Mouse (Mus musculus): ENCODE data around the gene Timm17a.

Timm17a gene

GRCm38 (mm10) chr1:135280646-135281045 is 32.9 kb downstream of the Timm17a start:
- WGBS = 25% methylated on average over 9 of the region's 9 CpGs

- WGBS = 78% methylated on average over 9 of the region's 9 CpGs
Observed at GRCm38 (mm10) chr1:135271371-135271770, 42.2 kb downstream of the Timm17a start.

GRCm38 (mm10) chr1:135267663-135268446 is 45.7 kb downstream of the Timm17a start:
- WGBS = 83% methylated on average over 10 of the region's 10 CpGs

DNA sequence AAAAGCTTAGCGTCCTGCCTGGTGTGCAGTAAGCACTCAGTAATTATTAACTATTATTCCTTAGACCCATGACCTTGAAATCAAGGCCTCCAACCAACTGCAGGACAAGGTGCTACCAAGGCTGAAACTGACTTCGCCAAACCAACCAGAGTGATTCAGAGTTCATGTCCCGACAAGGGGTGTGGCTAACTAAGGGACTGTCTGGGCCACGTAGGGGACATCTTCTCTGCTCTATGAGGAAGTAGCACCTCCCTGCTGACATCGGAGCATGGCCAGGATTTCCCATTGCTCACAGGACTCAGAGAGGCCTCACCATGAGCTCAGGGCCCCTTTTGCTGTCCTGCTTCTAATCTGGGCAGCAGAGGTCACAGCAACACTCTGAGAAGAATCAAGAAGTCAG is 47.7 kb downstream of the Timm17a start:
- 91% methylated on average over 5 of the region's 5 CpGs for WGBS

DNA sequence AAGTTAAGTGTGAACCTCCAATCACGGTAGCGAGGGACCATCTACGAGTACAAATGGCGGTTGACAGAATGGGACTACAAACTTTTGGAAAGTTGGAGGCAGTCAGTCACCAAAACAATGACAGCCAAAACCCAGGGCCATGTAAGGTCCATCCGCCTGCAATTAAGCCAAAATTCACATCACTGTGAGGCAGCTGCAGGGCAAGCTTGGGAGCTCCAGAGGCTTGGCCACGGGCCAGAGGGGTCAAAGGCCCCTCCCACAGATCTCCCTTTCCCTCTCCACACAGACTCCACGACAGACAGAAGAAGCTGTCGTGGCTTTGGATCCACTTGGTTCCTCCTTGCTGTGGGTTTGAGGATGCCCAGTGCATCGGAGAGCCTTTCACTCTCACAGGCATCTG is 50.3 kb downstream of the Timm17a start:
- 80% methylated on average over 9 of the region's 9 CpGs for WGBS

DNA sequence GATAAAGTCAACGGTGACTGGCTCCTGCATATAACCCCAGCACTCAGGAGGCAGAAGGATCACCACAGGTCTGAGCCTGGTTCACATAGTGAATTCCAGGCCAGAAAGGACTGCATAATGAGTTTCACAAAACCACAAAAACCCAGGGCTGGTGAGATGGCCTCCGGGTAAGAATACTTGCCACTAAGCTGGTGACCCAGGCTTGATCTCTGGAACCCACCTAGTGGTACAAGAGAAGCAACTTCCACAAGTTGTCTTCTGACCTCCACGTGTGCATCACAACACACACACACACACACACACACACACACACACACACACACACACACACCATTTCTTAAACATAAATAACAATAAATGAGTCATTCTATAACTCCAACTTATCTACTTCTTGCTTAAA is 51.2 kb downstream of the Timm17a start:
- 93% methylated on average over 3 of the region's 3 CpGs for WGBS

GRCm38 (mm10) chr1:135260931-135261330 is 52.6 kb downstream of the Timm17a start:
- WGBS = 88% methylated on average over 6 of the region's 6 CpGs

- 16% methylated on average over 10 of the region's 10 CpGs for WGBS
Observed at GRCm38 (mm10) chr1:135259128-135259436, 54.5 kb downstream of the Timm17a start.

DNA sequence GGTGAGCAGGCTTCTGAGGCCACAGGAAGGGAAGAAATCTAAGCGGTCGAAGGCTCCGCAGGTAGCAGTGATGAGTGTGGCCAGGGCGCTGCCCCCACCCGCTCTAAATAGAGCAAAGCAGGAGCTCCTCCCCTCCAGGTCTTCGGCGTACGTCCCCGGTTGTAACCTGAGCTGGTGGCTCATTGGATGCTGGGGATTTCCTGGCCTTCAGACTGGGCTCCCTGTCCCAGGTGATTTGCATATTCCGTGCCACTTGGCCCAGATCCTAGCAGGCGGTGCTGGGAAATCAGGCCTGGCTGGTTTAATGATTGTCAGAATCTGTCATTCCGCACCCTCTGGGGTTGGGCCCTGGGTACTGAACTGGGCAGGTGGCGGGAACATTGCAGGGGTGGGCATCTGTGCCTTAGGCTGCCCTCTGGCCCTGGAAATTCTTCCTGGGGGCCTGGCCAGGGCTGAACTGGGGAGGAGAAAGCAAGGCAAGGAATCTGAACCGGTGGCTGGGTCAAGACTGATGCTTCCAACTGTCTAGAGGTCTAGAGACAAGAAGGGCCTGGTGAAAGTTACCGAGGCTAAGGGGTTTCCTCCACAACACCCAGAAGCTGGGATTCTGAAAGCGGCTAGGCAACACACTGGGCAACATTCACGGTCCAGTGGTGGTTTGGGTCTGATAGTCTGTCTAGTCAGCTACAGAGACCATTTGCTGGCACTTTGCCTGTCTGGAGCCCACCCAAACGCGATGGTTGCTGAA is 55.0 kb downstream of the Timm17a start, which contains the start of gene Elf3:
Gene Elf3 (minus strand): TSS at position 189 of the 748 bp plus-strand sequence.
- 44% methylated on average over 19 of the region's 19 CpGs for WGBS

- WGBS = 81% methylated on average over 6 of the region's 6 CpGs
Observed at GRCm38 (mm10) chr1:135256299-135256698, 57.3 kb downstream of the Timm17a start.

GRCm38 (mm10) chr1:135252854-135253253 is 60.7 kb downstream of the Timm17a start:
- WGBS = 64% methylated on average over 4 of the region's 4 CpGs

DNA sequence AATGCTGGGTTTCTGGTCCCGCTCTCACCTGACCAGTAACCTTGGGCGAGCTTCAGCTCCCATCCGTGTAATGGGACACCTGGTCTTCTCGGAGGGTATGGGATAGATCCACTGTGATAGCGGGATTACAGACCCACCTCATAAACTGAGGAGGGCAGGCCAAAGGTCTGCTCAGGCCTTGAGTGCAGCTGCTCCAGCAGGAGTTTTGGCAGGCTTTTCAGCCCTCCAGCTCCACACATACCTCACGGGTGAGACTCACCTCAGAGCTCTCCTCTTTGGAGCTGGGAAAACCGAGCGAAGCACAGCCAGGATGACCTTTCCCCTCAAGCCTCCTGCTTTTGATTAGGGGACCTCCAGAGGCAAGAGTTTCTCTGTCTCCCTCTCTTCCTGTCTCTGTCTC is 62.2 kb downstream of the Timm17a start:
- WGBS = 92% methylated on average over 8 of the region's 8 CpGs

DNA sequence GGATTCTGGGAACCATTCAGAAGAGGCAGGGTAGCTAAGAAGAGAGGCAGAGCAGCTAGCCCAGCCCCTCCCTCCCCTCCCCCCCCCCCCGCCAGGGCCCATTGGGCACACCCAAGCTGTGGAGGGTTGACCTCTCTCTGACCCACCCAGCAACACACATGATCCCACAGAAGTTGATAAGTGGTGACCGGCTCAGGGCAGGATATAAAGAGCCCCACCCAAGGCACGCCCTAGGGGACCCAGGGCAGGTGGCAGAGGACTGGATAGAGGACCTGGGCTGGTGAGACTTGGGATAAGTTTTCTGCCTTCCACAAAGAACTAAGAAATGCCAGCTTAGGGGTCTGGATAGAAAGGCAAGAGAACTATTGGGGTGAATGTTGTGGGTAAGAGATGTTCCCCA is 62.9 kb downstream of the Timm17a start:
- 90% methylated on average over 2 of the region's 3 CpGs for WGBS

GRCm38 (mm10) chr1:135248434-135248850 is 65.1 kb downstream of the Timm17a start:
- WGBS = 6% methylated on average over 15 of the region's 15 CpGs
